Mouse (Mus musculus): ENCODE measurements around the gene Krt28.

The Krt28 gene

GRCm38 (mm10) chr11:99364412-99364811 is 10.3 kb downstream of the Krt28 start:
- DNase-seq (ENCODE audit: low spot score): peak; percentile 26

- DNase-seq (ENCODE audit: low spot score): no peak
Measured at GRCm38 (mm10) chr11:99361423-99361822, 13.3 kb downstream of the Krt28 start.

- no peak for DNase-seq (ENCODE audit: low spot score)
Measured at GRCm38 (mm10) chr11:99351004-99351403, 23.7 kb downstream of the Krt28 start, which contains the start of gene Krt27. Krt27 (minus strand) TSS chr11:99351104.

- no peak for DNase-seq (ENCODE audit: low spot score)
Measured at GRCm38 (mm10) chr11:99339299-99339847, 35.3 kb downstream of the Krt28 start.

- no peak for DNase-seq (ENCODE audit: low spot score)
Measured at GRCm38 (mm10) chr11:99337866-99338265, 36.8 kb downstream of the Krt28 start, which contains the start of gene Krt26. Krt26 (minus strand) TSS chr11:99337966.

- DNase-seq (ENCODE audit: low spot score): peak; percentile 23
Measured at GRCm38 (mm10) chr11:99333426-99333825, 41.3 kb downstream of the Krt28 start.

GRCm38 (mm10) chr11:99329655-99330054 is 45.0 kb downstream of the Krt28 start:
- DNase-seq (ENCODE audit: low spot score): no peak

- no peak for DNase-seq (ENCODE audit: low spot score)
Measured at GRCm38 (mm10) chr11:99322851-99323250, 51.9 kb downstream of the Krt28 start, which contains the start of gene Krt25. Krt25 (minus strand) TSS chr11:99322951.

- DNase-seq (ENCODE audit: low spot score): no peak
Measured at GRCm38 (mm10) chr11:99321094-99321493, 53.6 kb downstream of the Krt28 start.

GRCm38 (mm10) chr11:99319127-99319526 is 55.6 kb downstream of the Krt28 start:
- no peak for DNase-seq (ENCODE audit: low spot score)

- DNase-seq (ENCODE audit: low spot score): no peak
Measured at GRCm38 (mm10) chr11:99316543-99316942, 58.2 kb downstream of the Krt28 start.

Measured in left cerebral cortex, adult 11 months (tissue).